Mouse (Mus musculus) stomach, postnatal 0 days (tissue): ENCODE measurements around the gene Pcolce2.
A peak's percentile ranks its signal among the peaks of the same experiment; 100 is the strongest.

Experiments used
- CTCF ChIP-seq: IDR thresholded peaks from 2 replicates; pipeline ENCODE4 v1.5.1; 2016; ENCODE audit warnings: antibody characterized with exemption, low read depth, mild to moderate bottlenecking, moderate library complexity
- EP300 ChIP-seq: optimal IDR thresholded peaks from 2 replicates; pipeline ENCODE3; 2016; ENCODE audit warnings: antibody characterized with exemption

DNA sequence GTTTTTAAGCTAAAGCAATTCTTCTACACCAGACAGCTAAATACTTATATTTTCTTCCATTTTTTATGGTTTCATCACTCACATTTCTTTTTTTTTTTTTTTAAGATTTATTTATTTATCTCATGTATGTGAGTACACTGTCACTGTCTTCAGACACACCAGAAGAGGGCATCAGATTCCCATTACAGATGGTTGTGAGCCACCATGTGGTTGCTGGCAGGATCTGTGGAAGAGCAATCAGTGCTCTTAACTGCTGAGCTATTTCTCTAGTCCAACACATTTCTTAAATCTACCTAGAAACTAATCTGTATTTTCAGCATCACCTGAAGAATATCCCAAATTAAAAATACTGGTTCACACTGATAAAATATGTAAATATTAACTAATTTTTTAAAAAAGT, 98.8 kb downstream of the Pcolce2 start:
- TF ChIP-seq EP300 (no peak), CTCF (peak; percentile 42; the same call in 1 of the 2 replicates)
